Mouse (Mus musculus) midbrain, embryonic 12.5 days (tissue): Measurements from ENCODE around the gene Sys1. TPM values are rescaled to one million over a fixed set of nuclear protein-coding genes. Genes with fewer than 3 reads are reported as not detected.

Experiments
- ATAC-seq: fragments of 200-750 bp; cut with Nextera tagmentation; 2 replicates; pipeline ENCODE4 v1.8.0; 2017; ENCODE audit warnings: low read depth, moderate TSS enrichment, moderate library complexity; ENCODE audit not compliant: low FRiP score
- H3K27ac ChIP-seq: fragments of 300-500 bp; sonication (generic); replicated peaks from 2 replicates; pipeline ENCODE4 v1.5.1; 2016; ENCODE audit warnings: mild to moderate bottlenecking
- H3K27me3 ChIP-seq: fragments of 300-500 bp; sonication (generic); 2 replicates; pipeline ENCODE4 v1.6.1; 2016; ENCODE audit warnings: mild to moderate bottlenecking
- H3K36me3 ChIP-seq: fragments of 300-500 bp; sonication (generic); 2 replicates; pipeline ENCODE4 v1.6.1; 2016
- H3K4me1 ChIP-seq: fragments of 300-500 bp; sonication (generic); 2 replicates; pipeline ENCODE4 v1.6.1; 2016
- H3K4me2 ChIP-seq: fragments of 300-500 bp; sonication (generic); replicated peaks from 2 replicates; pipeline ENCODE4 v1.6.1; 2016; ENCODE audit warnings: mild to moderate bottlenecking, moderate library complexity
- H3K4me3 ChIP-seq: fragments of 300-500 bp; sonication (generic); 2 replicates; pipeline ENCODE4 v1.5.1; 2016; ENCODE audit warnings: mild to moderate bottlenecking
- H3K9ac ChIP-seq: fragments of 300-500 bp; sonication (generic); replicated peaks from 2 replicates; pipeline ENCODE4 v1.6.1; 2016; ENCODE audit warnings: mild to moderate bottlenecking, moderate library complexity
- H3K9me3 ChIP-seq: fragments of 300-500 bp; sonication (generic); 2 replicates; pipeline ENCODE4 v1.6.1; 2016; ENCODE audit warnings: mild to moderate bottlenecking
- WGBS: fragments of 180-500 bp; shearing (Covaris S2); methylation state at CpG from one replicate; pipeline ENCODE4 v1.1.7; 2016; 5-methylcytosine and 5-hydroxymethylcytosine counted together
- polyA plus RNA-seq: library from polyadenylated mRNA; unstranded; fragments of >200 nt; fragmentation: Nextera tagmentation; extraction: Ambion mirVana; gene quantifications from 2 replicates; pipeline ENCODE4 v1.2.1, GENCODE M21; 2016

Gene Sys1
- polyA plus RNA-seq, 1 experiment from 2014 or later = 68.8 TPM

DNA sequence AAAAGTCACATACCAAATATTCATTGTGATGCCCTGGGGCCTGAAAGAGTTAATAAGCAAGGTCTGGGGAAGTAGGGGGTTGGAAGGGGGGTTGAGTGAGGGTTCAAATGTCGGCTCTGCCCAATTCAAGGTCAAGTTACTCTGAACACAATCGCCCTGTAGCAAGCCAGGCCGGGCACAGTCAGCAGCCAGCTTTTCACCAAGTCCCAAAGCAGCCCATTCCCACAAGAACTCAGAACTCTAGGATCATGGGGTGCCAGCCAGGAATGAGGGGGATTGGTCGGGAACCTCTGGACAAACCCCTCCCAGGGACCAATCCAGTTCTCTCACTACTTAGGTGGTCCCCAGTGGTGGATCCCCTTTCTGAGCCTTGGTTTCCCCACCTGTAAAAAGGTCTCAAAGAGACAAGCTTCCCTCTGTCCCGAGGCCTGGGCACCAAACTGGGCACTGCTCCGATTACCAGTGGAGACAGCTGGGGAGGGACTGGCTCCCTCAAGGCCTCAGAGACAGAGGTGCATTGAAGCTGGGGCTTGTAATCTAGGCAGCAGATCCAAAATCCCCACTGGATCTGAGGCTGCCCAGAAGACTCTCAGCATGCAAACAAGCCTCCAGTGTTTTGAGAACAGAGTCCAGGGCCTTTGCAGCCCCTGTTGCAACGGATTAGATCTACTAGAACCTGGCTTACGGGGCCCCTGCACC, 20.4 kb upstream of the Sys1 start:
- Histone ChIP-seq H3K27ac (no peak overlapping the region), H3K4me1 (peaks cover 20% of the 10 kb centered on the region), H3K4me3 (no peak overlapping the region), H3K27me3 (peaks cover 16% of the 10 kb centered on the region), H3K9me3 (no peaks in the 10 kb centered on the region), H3K36me3 (no peaks in the 10 kb centered on the region), H3K4me2 (no peak overlapping the region), H3K9ac (no peak overlapping the region)
- WGBS = 20% methylated on average over 8 of the region's 8 CpGs
- ATAC-seq = no peak

DNA sequence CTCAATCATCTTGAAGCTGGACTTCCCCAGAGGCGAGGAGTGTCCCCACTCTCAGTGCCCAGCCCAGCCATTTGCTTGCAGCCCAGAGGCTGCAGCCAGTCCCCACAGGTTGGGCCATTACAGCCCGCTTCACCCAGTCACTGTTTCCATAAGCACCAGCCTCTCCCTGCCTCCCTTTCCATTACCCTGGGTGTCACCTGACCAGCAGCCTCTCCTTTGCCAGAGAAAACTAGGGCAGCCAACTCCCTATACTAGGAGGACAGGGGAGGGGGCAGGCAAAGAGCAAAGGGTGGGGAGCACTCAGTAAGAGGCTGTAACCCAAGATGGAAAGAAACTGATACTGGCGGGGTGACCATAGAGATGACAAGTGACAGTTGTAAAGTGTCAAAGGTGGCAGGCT, 19.8 kb upstream of the Sys1 start:
- Histone ChIP-seq H3K4me2 (no peak overlapping the region), H3K36me3 (no peaks in the 10 kb centered on the region), H3K27ac (no peak overlapping the region), H3K4me3 (no peak overlapping the region), H3K9ac (no peak overlapping the region), H3K27me3 (peaks cover 22% of the 10 kb centered on the region), H3K4me1 (peaks cover 26% of the 10 kb centered on the region), H3K9me3 (no peaks in the 10 kb centered on the region)
- no peak for ATAC-seq
- WGBS = 40% methylated on average over 3 of the region's 3 CpGs

DNA sequence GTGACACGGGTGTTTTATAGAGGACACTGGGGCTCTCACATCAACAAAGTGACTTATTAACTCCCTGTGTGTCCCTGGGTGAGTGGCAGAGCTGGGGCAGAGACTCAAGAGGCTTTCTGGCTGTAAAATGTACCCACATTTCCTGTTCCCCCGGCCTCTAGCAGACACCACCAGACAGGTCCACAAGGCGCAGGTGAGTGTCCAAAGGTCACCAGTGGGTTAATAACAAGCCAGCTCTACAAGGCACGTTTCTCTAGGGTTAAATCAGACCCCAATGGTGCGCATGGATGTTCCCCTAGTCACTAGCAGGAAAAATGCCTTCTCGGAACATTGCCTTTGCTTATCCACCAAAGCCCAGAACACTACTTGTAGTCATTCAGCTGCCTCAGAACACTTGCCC, 19.1 kb upstream of the Sys1 start:
- peaks cover 28% of the 10 kb centered on the region for H3K27me3 ChIP-seq
- ATAC-seq = no peak
- no peak overlapping the region for H3K27ac ChIP-seq
- H3K4me2 ChIP-seq = no peak overlapping the region
- no peak overlapping the region for H3K4me3 ChIP-seq
- no peak overlapping the region for H3K9ac ChIP-seq
- no peaks in the 10 kb centered on the region for H3K9me3 ChIP-seq
- WGBS = 82% methylated on average over 6 of the region's 6 CpGs
- no peaks in the 10 kb centered on the region for H3K36me3 ChIP-seq
- peaks cover 26% of the 10 kb centered on the region for H3K4me1 ChIP-seq

DNA sequence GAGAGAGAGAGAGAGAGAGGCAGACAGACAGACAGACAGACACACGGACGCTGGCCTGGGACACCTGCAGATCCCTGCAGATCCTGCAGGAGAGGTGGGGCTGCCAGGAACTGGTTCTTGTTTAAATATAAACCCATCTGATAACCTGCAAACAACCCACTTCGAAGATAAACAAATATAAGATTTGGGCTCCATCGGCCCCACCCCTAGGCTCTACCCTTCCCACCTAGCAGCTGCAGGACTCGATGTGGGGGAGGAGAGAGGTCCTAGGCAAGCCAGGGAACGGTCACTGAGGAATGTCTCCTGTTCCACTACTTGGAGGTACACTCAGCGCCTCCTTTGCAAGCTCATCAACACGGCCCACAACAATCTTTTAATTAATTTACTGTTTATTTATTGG, 18.5 kb upstream of the Sys1 start:
- 74% methylated on average over 8 of the region's 8 CpGs for WGBS
- H3K27ac ChIP-seq = no peak overlapping the region

DNA sequence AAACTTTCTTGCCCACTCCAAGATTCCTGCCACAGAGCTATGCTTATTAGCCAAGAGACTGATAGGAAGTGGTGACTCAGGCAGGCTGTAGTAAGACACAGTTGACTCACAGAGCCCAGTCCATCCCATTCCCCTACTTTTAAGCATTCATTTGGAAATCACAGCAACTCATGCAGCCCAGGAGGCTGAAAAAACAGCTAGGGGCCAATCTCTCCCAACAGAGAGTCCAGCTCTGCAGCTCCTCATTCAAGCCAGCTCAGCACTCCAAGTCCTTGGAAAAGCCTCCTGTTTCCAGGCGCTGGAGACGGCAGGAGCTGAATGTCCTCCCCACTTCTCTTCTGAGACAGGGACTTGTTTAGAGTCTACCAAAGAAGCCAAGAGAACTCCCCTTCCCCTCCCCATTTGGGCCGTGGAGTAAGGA, 17.8 kb upstream of the Sys1 start:
- Histone ChIP-seq H3K9ac (no peak overlapping the region), H3K4me3 (no peak overlapping the region), H3K9me3 (no peaks in the 10 kb centered on the region), H3K4me2 (no peak overlapping the region), H3K4me1 (peaks cover 32% of the 10 kb centered on the region), H3K27me3 (peaks cover 29% of the 10 kb centered on the region), H3K27ac (no peak overlapping the region), H3K36me3 (no peaks in the 10 kb centered on the region)
- WGBS = 73% methylated on average over 3 of the region's 3 CpGs
- no peak for ATAC-seq

More for the DNA sequence above, 18.5 kb upstream of the Sys1 start:
- H3K9ac ChIP-seq = no peak overlapping the region
- H3K4me2 ChIP-seq = no peak overlapping the region
- no peaks in the 10 kb centered on the region for H3K9me3 ChIP-seq
- H3K4me3 ChIP-seq = no peak overlapping the region
- no peaks in the 10 kb centered on the region for H3K36me3 ChIP-seq
- ATAC-seq = no peak
- peaks cover 29% of the 10 kb centered on the region for H3K27me3 ChIP-seq
- H3K4me1 ChIP-seq = peaks cover 27% of the 10 kb centered on the region

DNA sequence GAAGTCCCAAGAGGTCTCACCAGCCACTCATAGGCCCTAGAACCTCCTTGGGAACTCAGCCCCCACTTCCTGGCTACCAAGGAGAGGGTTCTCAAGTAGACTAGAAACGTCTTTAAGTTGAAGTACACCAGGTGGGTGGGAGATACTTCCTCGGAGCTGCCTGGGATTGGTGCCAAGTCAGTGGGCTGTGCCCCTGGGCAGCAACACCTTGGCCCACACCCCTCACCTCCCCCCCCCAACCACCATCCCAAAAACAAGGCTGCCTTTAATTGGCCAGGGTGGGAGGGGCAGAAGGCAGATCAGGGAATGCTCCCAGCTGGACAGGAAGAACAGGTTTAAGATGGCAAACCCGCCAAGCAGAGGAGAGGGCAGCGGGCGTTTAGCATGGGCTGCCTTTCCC, 16.4 kb upstream of the Sys1 start:
- no peak overlapping the region for H3K4me2 ChIP-seq

DNA sequence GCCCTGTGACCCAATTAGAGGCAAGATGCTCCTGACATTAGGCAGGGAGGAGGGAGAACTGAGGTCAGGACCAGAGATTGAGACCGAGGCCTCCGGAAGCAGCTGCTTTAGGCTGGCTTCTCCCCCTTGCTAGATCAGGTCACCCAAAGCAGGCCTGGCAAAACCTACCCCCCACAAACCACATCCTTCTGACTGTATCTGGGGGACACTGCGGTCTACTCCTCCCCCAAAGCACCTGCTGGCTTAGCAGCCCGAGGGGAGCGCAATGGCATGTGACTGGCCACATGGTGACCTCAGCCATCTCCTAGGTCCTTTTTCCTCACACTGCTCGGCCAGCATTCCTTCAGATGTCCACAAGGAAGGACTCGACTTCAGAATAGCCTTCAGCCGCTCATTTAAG, 15.6 kb upstream of the Sys1 start:
- Histone ChIP-seq H3K36me3 (no peaks in the 10 kb centered on the region), H3K27ac (no peak overlapping the region), H3K27me3 (peaks cover 29% of the 10 kb centered on the region), H3K9me3 (no peaks in the 10 kb centered on the region), H3K4me1 (peaks cover 32% of the 10 kb centered on the region), H3K4me3 (no peak overlapping the region), H3K9ac (0 out of 2 replicates have a peak overlapping the region, but pooled peaks have one; percentile 11), H3K4me2 (no peak overlapping the region)
- whole genome bisulfite sequencing = 34% methylated on average over 8 of the region's 8 CpGs
- no peak for ATAC-seq

More for the DNA sequence above, 16.4 kb upstream of the Sys1 start:
- H3K27ac ChIP-seq = no peak overlapping the region
- ATAC-seq = no peak
- no peaks in the 10 kb centered on the region for H3K36me3 ChIP-seq
- peaks cover 29% of the 10 kb centered on the region for H3K27me3 ChIP-seq
- H3K9ac ChIP-seq = no peak overlapping the region
- peaks cover 32% of the 10 kb centered on the region for H3K4me1 ChIP-seq
- no peaks in the 10 kb centered on the region for H3K9me3 ChIP-seq
- H3K4me3 ChIP-seq = no peak overlapping the region
- WGBS = 84% methylated on average over 5 of the region's 5 CpGs

DNA sequence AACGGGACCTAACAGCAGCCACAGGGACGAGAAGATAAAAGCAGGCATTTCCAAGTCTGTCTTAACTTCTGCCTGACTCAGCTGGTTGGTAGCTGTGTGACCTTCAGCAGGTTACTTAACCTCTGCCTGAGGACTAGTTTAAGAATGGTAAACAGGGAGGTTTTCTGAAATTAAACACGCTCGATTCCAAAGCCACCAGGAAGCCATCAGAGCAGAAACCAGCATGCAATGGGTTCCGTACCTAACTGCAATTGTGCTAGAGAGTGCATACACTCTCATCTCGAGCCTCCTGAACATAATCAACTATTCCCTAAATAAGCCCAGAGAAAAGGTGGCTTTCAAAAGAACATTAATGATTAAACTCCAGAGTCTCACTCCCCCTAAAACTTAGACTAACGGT, 15.0 kb upstream of the Sys1 start:
- peaks cover 29% of the 10 kb centered on the region for H3K27me3 ChIP-seq
- H3K36me3 ChIP-seq = no peaks in the 10 kb centered on the region
- 35% methylated on average over 7 of the region's 7 CpGs for WGBS
- H3K4me3 ChIP-seq = no peak overlapping the region; the same call in 1 of the 2 replicates
- 0 out of 2 replicates have a peak overlapping the region, but pooled peaks have one; percentile 11 for H3K9ac ChIP-seq
- no peak for ATAC-seq
- no peak overlapping the region for H3K27ac ChIP-seq
- H3K9me3 ChIP-seq = no peaks in the 10 kb centered on the region
- H3K4me1 ChIP-seq = peaks cover 26% of the 10 kb centered on the region
- peak overlapping the region; percentile 91 for H3K4me2 ChIP-seq

DNA sequence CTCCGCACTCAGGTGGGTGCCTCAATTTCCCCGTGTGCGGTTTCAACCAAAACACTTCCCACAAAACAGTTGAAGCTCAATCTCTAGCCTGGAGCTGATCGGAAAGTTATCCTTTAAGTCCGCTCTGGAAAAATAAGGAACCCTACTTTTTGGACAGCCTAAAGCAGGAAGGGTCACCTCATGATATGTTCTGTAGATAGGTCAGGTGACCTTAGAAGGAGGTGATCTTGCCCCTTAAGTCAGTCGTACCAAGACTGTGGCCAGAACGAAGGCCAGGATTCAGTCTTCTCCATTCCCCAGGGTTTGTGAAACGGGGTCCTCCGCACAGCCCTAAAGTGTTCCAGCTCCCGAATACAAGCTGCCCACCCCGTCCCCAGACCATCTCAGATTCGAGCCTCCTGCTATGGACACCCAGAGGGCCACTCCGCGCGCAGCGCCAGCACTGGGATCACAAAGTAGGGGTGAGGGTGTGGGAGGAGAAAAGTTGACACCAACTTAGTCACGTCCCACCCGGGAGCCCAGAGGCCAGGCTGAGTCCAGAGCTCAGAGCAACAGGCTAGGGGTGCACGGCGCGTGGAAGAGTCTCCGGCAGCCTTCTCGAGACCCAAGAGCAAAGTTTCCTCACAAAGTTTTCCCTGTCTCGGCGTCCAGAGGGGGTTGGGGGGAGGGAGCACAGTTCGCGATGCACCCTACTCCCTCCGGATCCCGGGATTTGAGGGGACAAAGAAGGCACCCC, 14.3 kb upstream of the Sys1 start:
- 3% methylated on average over 29 of the region's 29 CpGs for WGBS
- no peaks in the 10 kb centered on the region for H3K9me3 ChIP-seq
- H3K4me2 ChIP-seq = peak overlapping the region; percentile 91
- H3K27ac ChIP-seq = no peak overlapping the region
- 0 out of 2 replicates have a peak, but pooled peaks have one; percentile 54 for ATAC-seq
- H3K4me3 ChIP-seq = peak overlapping the region; percentile 52
- H3K27me3 ChIP-seq = peaks cover 29% of the 10 kb centered on the region
- H3K36me3 ChIP-seq = no peaks in the 10 kb centered on the region
- peaks cover 24% of the 10 kb centered on the region for H3K4me1 ChIP-seq
- H3K9ac ChIP-seq = peak overlapping the region; percentile 62

DNA sequence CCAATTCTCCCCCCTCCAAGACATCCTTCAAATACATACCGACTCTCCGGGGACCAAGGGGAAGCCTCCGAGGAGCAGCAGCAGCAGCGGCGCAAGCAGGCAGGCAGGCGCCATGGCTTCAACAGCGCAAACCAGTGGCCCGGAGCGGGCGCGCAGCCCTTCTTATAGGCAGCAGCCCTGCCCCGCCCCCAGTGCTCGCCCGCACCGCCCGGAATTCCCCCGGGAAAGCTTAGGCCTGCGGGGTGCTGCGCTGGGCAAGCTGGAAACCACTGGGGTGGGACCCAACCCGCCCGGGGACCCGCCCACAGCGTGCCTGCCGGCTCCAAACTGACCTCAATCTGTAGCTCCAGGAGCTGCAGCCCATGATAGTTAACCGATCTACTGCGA, 13.7 kb upstream of the Sys1 start:
- WGBS = under 1% methylated on average over 26 of the region's 26 CpGs
- Histone ChIP-seq H3K4me1 (peaks cover 24% of the 10 kb centered on the region), H3K27ac (no peak overlapping the region), H3K9me3 (no peaks in the 10 kb centered on the region), H3K9ac (peak overlapping the region; percentile 62), H3K36me3 (no peaks in the 10 kb centered on the region), H3K27me3 (peaks cover 29% of the 10 kb centered on the region), H3K4me2 (peak overlapping the region; percentile 91), H3K4me3 (peak overlapping the region; percentile 52)
- peak; percentile 93 for ATAC-seq

DNA sequence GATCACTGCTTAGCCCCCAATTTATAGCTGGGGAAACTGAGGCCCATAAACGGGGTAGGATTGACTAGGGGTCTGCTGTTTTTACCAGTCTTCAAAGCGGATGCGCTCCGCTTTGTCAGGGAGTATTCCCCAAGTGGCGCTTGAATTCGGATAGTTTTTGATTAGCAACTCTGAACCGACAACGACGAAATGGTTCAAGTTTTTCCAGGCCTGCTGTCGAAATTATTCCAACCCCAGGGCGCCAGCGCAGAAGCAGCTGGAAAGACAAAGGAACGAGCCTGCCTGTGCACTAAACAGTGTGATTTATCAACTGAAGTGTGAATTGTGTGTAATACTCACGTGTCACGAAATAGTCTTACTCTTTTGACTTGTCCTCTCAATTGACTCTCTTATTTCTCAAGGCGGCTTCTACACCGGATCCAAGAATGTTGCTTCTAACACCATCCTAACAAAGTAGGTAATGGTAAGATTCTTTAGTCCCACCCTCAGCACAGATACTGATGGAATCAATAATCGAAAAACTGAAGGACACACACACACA, 13.2 kb upstream of the Sys1 start, which contains the start of gene Sdc4:
TSS of gene Sdc4 (minus strand) at position 428 of the 541 bp plus-strand sequence.
- H3K27me3 ChIP-seq = peaks cover 29% of the 10 kb centered on the region
- H3K4me3 ChIP-seq = peak within 1 kb of the TSS; percentile 52
- peak within 1 kb of the TSS; percentile 62 for H3K9ac ChIP-seq
- H3K9me3 ChIP-seq = no peaks in the 10 kb centered on the region
- H3K4me2 ChIP-seq = peak within 1 kb of the TSS; percentile 91
- peaks cover 24% of the 10 kb centered on the region for H3K4me1 ChIP-seq
- H3K36me3 ChIP-seq = no peaks in the 10 kb centered on the region
- WGBS = 7% methylated on average over 18 of the region's 18 CpGs
- 0 out of 2 replicates have a peak, but pooled peaks have one; percentile 19 for ATAC-seq
- no peak within 1 kb of the TSS for H3K27ac ChIP-seq

DNA sequence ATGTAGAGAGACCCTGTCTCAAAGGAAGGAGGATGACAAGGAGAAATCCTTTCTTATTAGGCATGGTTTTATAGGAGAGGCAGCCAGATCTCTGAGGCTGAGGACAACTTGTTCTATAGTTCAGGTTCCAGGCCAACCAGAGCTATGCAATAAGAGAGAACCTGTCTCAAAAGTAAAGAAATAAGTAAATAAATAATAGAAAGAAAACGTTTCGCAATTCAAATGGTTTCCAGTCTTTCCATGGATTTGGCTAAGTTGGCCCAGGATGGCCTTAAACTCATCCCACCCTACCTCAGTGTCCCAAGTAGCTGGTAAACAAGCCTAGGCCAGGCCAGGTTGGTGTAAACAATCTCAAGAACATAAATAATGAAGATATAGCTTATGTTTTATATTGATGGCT, 12.1 kb upstream of the Sys1 start:
- H3K4me3 ChIP-seq = no peak overlapping the region
- WGBS = 92% methylated on average over 2 of the region's 2 CpGs
- H3K4me2 ChIP-seq = no peak overlapping the region
- no peak overlapping the region for H3K27ac ChIP-seq
- no peaks in the 10 kb centered on the region for H3K36me3 ChIP-seq
- H3K4me1 ChIP-seq = peaks cover 24% of the 10 kb centered on the region
- no peaks in the 10 kb centered on the region for H3K9me3 ChIP-seq
- no peak overlapping the region for H3K9ac ChIP-seq
- peaks cover 25% of the 10 kb centered on the region for H3K27me3 ChIP-seq
- ATAC-seq = no peak
